Mouse (Mus musculus) G1E (cell line): ENCODE data around the gene Vwa3b.

Experiments used
- CTCF ChIP-seq: IDR thresholded peaks from 2 replicates; pipeline ENCODE4 v1.5.1; 2012; ENCODE audit warnings: low read depth, low read length, inconsistent platforms, mixed read lengths
- GATA1 ChIP-seq: IDR thresholded peaks from 2 replicates; pipeline ENCODE4 v1.6.1; 2012; ENCODE audit warnings: borderline replicate concordance, low read length, inconsistent platforms, mixed read lengths

GRCm38 (mm10) chr1:37043196-37043595, 16.8 kb downstream of the Vwa3b start:
- no peak for TF ChIP-seq CTCF
- TF ChIP-seq GATA1: no peak
